Mouse (Mus musculus): Measurements from ENCODE around the gene Olfr979. TPM values are rescaled to one million over a fixed set of nuclear protein-coding genes. Genes with fewer than 3 reads are reported as not detected.
"Not testable (repeated sequence)": the region's sequence is repeated elsewhere in the genome, so short reads cannot be mapped to it uniquely, and the experiment has no call there.

Gene Olfr979
- not detected in 2 replicates for polyA plus RNA-seq (2012; rRNA removed)

- no peak for DNase-seq (ENCODE audit: low read depth)
Measured at GRCm38 (mm10) chr9:40003365-40003764, at the start of gene Olfr979. Olfr979 (minus strand) TSS chr9:40003465.

- DNase-seq (ENCODE audit: low read depth) = no peak
Measured at GRCm38 (mm10) chr9:40050138-40050537, 46.9 kb upstream of the Olfr979 start.

DNA sequence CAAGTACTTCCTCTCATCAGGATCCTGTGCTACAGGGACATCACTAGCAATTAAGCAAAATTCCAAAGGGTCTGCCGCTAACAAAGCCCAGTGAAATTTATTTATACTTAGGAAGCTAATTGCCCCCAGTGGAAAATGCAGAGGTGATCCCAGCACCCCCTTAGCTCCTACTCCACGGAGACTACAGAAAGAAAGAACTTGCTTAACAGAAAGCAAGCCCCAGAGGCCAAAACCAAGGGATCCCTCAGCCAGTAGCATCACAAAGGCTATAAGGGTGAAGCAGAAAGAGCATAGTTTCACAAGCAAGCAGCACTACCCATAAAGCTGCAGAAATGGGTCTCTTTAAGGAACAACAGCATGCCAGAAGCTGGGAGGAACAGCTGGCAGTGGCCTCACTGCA lies 17.9 kb upstream of the Olfr979 start, which contains the start of gene Olfr981:
TSS of gene Olfr981 (plus strand) at position 301 of the 400 bp plus-strand sequence.
- no peak for DNase-seq (ENCODE audit: low read depth)

- DNase-seq (ENCODE audit: low read depth) = no peak
Measured at GRCm38 (mm10) chr9:40009482-40009881, 6.2 kb upstream of the Olfr979 start, which contains the start of gene Olfr980. Olfr980 (minus strand) TSS chr9:40009582.

- DNase-seq (ENCODE audit: low read depth) = no peak
Measured at GRCm38 (mm10) chr9:39991813-39992212, 11.5 kb downstream of the Olfr979 start, which contains the start of gene Olfr978. Olfr978 (plus strand) TSS chr9:39992113.

DNA sequence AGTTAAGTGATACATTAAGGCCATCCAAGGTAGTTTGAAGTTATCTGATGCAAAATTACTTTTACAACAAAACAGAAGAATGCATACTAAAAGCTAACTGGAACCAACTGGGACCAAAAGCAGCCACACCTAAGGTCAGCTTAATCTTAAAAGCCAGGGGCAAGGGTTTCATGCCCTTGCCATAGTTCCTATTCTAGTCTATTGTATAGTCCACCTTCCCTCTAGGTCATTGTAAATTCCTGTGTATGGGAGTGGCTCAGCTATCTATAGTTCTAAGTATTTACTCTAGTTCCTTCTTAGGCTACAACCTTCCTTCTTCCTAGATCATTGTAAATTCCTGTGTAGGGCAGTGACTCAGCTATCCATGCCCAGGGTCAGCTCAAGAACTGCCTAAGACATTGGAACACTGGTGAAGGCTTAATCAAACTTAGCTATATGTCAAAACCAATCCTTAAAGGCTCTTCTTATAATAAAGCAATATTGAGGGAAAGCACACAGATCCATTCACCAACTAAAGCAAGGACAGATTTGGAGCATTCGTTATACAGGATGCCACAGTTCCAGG lies 26.6 kb downstream of the Olfr979 start:
- DNase-seq (ENCODE audit: low read depth) = not testable (repeated sequence)

GRCm38 (mm10) chr9:39961033-39961432 lies 42.2 kb downstream of the Olfr979 start, which contains the start of gene Olfr976:
Olfr976 (minus strand) TSS chr9:39961133.
- not testable (repeated sequence) for DNase-seq (ENCODE audit: low read depth)

GRCm38 (mm10) chr9:39951946-39952345 lies 51.3 kb downstream of the Olfr979 start, which contains the start of gene Olfr975:
Olfr975 (minus strand) TSS chr9:39952046.
- DNase-seq (ENCODE audit: low read depth) = no peak

Other genes starting within 250 kb of the Olfr979 start
- not detected in 2 replicates for gene Olfr968, start 220.2 kb downstream of the Olfr979 start, polyA plus RNA-seq (2012; rRNA removed)
- not detected in 2 replicates for gene Olfr969, start 212.5 kb downstream of the Olfr979 start, polyA plus RNA-seq (2012; rRNA removed)
- gene Olfr970, start 194.6 kb downstream of the Olfr979 start, polyA plus RNA-seq (2012; rRNA removed) = not detected in 2 replicates
- not detected in 2 replicates for gene Olfr971, start 166.6 kb downstream of the Olfr979 start, polyA plus RNA-seq (2012; rRNA removed)
- not detected in 2 replicates for gene Olfr972, start 137.0 kb downstream of the Olfr979 start, polyA plus RNA-seq (2012; rRNA removed)
- not detected in 2 replicates for gene Olfr229, start 96.1 kb downstream of the Olfr979 start, polyA plus RNA-seq (2012; rRNA removed)
- gene Olfr974, start 66.0 kb downstream of the Olfr979 start, polyA plus RNA-seq (2012; rRNA removed) = not detected in 2 replicates
- not detected in 2 replicates for gene Olfr975, start 51.4 kb downstream of the Olfr979 start, polyA plus RNA-seq (2012; rRNA removed)
- gene Olfr976, start 42.3 kb downstream of the Olfr979 start, polyA plus RNA-seq (2012; rRNA removed) = not detected in 2 replicates
- gene Olfr978, start 11.4 kb downstream of the Olfr979 start, polyA plus RNA-seq (2012; rRNA removed) = not detected in 2 replicates
- gene Olfr980, start 6.1 kb upstream of the Olfr979 start, polyA plus RNA-seq (2012; rRNA removed) = not detected in 2 replicates
- gene Olfr981, start 18.0 kb upstream of the Olfr979 start, polyA plus RNA-seq (2012; rRNA removed) = not detected in 2 replicates
- gene Olfr982, start 70.4 kb upstream of the Olfr979 start, polyA plus RNA-seq (2012; rRNA removed) = not detected in 2 replicates
- not detected in 2 replicates for gene Olfr983, start 90.1 kb upstream of the Olfr979 start, polyA plus RNA-seq (2012; rRNA removed)
- gene Olfr984, start 110.7 kb upstream of the Olfr979 start, polyA plus RNA-seq (2012; rRNA removed) = not detected in 2 replicates
- gene Olfr985, start 126.7 kb upstream of the Olfr979 start, polyA plus RNA-seq (2012; rRNA removed) = not detected in 2 replicates
- 0.16 TPM in 1 of 2 replicates, not detected in the other for gene Tmem225, start 144.7 kb upstream of the Olfr979 start, polyA plus RNA-seq (2012; rRNA removed)
- not detected in 2 replicates for gene Olfr986, start 177.5 kb upstream of the Olfr979 start, polyA plus RNA-seq (2012; rRNA removed)
- 1.6 TPM in 2 replicates for gene Zfp202, start 188.9 kb upstream of the Olfr979 start, polyA plus RNA-seq (2012; rRNA removed)